8 mouse cellular contexts compared by ENCODE assay signal in the genomic region with DNA sequence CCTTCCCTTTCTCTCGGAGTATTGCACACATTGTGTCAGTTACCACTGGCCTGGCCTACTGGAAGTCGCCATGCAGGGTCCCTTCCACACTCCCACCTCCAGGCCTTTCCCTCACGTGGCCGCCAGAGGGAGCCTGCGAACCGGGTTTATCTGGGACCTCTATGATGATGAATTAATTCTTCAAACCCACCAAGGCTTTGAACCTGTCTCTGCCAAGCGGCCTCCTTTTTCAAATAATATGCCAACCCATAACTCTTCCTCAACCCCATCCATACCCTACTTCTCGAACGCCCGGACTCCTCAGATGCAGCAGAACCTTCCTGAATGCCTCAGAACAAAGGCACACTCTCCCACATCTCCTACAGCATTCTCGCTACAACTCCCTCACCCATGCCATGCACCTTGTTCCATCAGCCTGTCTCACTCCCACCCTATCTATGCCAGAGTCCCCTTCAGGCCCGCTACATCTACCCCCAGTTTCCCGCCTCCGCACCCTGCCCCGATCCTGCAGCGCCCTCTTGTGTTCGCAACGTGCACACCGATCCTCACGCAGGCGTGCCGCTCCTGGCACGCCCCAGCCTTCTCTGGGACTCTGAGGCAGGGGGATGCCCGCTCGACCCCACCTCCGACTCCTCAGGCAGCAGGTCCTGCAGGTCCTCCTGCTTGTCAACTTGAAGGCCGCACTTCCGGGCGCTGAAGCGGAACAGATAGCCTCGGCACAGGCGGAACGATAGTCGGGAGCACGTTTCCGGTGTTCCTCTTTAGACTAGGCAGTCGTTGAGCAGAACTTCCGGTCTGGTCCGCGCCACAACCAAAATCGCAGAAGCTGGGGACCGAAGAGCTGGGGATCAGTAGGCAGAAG. TPM values are rescaled to one million over a fixed set of nuclear protein-coding genes. Genes with fewer than 3 reads are reported as not detected.
A peak's percentile ranks its signal among the peaks of the same experiment; 100 is the strongest.
DNase-seq lines count a peak whose midpoint lies in the region; ATAC-seq lines count a peak whose summit lies in the region.

No protein-coding gene starts in this region.

- under 1% methylated on average over 42 of the region's 42 CpGs for WGBS in hindbrain, embryonic 14.5 days

- H3K27ac ChIP-seq in hindbrain, embryonic 14.5 days, result peak overlapping the region; percentile 93

- ATAC-seq in hindbrain, embryonic 14.5 days (ENCODE audit: low FRiP score), result peak; percentile 90

- DNase-seq in T-cell, adult 2 months (ENCODE audit: low spot score), result peak; percentile 91
- peak; percentile 93 to 95 for DNase-seq in cerebellum, postnatal 25 days
- DNase-seq in frontal cortex, postnatal 25 days (ENCODE audit: low spot score in 2 of 2), result peak; percentile 90 to 93
- DNase-seq in hindbrain, embryonic 14.5 days (ENCODE audit: low spot score), result peak; percentile 97
- DNase-seq in layer of hippocampus, postnatal 36 days, result peak; percentile 92 to 93
- DNase-seq in lung, postnatal 25 days (ENCODE audit: low spot score), result peak; percentile 92
- peak; percentile 88 for DNase-seq in retina, adult 2 months (ENCODE audit: low read depth, low spot score)
- peak; percentile 93 for DNase-seq in thymus, postnatal 25 days

- peaks cover 15% of the 10 kb centered on the region for H3K4me1 ChIP-seq in hindbrain, embryonic 14.5 days (replicated peaks; ENCODE audit: control insufficient read depth, insufficient read depth, low read length)

- no peaks in the 10 kb centered on the region for H3K9me3 ChIP-seq in hindbrain, embryonic 14.5 days (ENCODE audit: control insufficient read depth, low read length)

- H3K9ac ChIP-seq in hindbrain, embryonic 14.5 days, result peak overlapping the region; percentile 80

- H3K4me2 ChIP-seq in hindbrain, embryonic 14.5 days (replicated peaks), result peak overlapping the region; percentile 60

- no peaks in the 10 kb centered on the region for H3K27me3 ChIP-seq in hindbrain, embryonic 14.5 days (ENCODE audit: control insufficient read depth, insufficient read depth, low read length)

- H3K36me3 ChIP-seq in hindbrain, embryonic 14.5 days (replicated peaks; ENCODE audit: control insufficient read depth, insufficient read depth), result peaks cover 26% of the 10 kb centered on the region

- H3K4me3 ChIP-seq in hindbrain, embryonic 14.5 days (replicated peaks; ENCODE audit: low read length), result peak overlapping the region; percentile 58

RNA-seq across cellular contexts. Expression of gene Zbtb45, which starts 0.5 kb away (rescaled TPM):
- polyA plus RNA-seq in hindbrain, embryonic 14.5 days (2014; fragmentation: Nextera tagmentation; extraction: Ambion mirVana), result 37.9 and 40.8 TPM in 2 replicates
- 10 to 100 TPM; 33.6 to 37.8 TPM for total RNA-seq in layer of hippocampus, postnatal 36 days (2021)

RNA-seq across cellular contexts. Expression of gene Trim28, which starts 10.5 kb away (rescaled TPM):
- 268 and 271 TPM in 2 replicates for polyA plus RNA-seq in hindbrain, embryonic 14.5 days (2014; fragmentation: Nextera tagmentation; extraction: Ambion mirVana)
- total RNA-seq in layer of hippocampus, postnatal 36 days (2021), result 100 to 1,000 TPM; 235 to 241 TPM

RNA-seq across cellular contexts. Expression of gene Slc27a5, which starts 11.4 kb away (rescaled TPM):
- 0.14 and 0.29 TPM in 2 replicates for polyA plus RNA-seq in hindbrain, embryonic 14.5 days (2014; fragmentation: Nextera tagmentation; extraction: Ambion mirVana)
- under 1 TPM in 1 of 2 experiments, not detected in 1; 0.20 TPM for total RNA-seq in layer of hippocampus, postnatal 36 days (2021)

RNA-seq across cellular contexts. Expression of gene Chmp2a, which starts 25.2 kb away (rescaled TPM):
- polyA plus RNA-seq in hindbrain, embryonic 14.5 days (2014; fragmentation: Nextera tagmentation; extraction: Ambion mirVana), result 173 and 184 TPM in 2 replicates
- total RNA-seq in layer of hippocampus, postnatal 36 days (2021), result 100 to 1,000 TPM; 137 to 146 TPM

RNA-seq across cellular contexts. Expression of gene Ube2m, which starts 28.7 kb away (rescaled TPM):
- polyA plus RNA-seq in hindbrain, embryonic 14.5 days (2014; fragmentation: Nextera tagmentation; extraction: Ambion mirVana), result 178 and 179 TPM in 2 replicates
- 100 to 1,000 TPM; 193 TPM for total RNA-seq in layer of hippocampus, postnatal 36 days (2021)

Comparison
In these comparisons a context has a peak if more than half of its experiments do, and no peak if none do; other contexts are left out.
1. Peak in every context shown above with its lines: DNase-seq, ATAC-seq, H3K4me3 ChIP-seq and H3K27ac ChIP-seq.